Mouse (Mus musculus) kidney, embryonic 14.5 days (tissue): ENCODE measurements around the gene Zfp219. TPM values are rescaled to one million over a fixed set of nuclear protein-coding genes. Genes with fewer than 3 reads are reported as not detected.

Experiments used
- ATAC-seq: fragments of 200-750 bp; cut with Nextera tagmentation; 2 replicates; pipeline ENCODE4 v1.8.0; 2017; ENCODE audit warnings: moderate number of reproducible peaks, mild to moderate bottlenecking, moderate TSS enrichment, moderate library complexity; ENCODE audit not compliant: low FRiP score, low TSS enrichment
- H3K27ac ChIP-seq: fragments of 300-500 bp; sonication (generic); 2 replicates; pipeline ENCODE4 v1.5.1; 2014; ENCODE audit warnings: low read depth, mild to moderate bottlenecking, low read length, moderate library complexity, mixed read lengths
- H3K27me3 ChIP-seq: fragments of 300-500 bp; sonication (generic); 2 replicates; pipeline ENCODE4 v1.6.1; 2014; ENCODE audit warnings: mild to moderate bottlenecking, low read length; ENCODE audit not compliant: control insufficient read depth, insufficient read depth
- H3K36me3 ChIP-seq: fragments of 300-500 bp; sonication (generic); 2 replicates; pipeline ENCODE4 v1.6.1; 2014; ENCODE audit warnings: low read length, mixed read lengths; ENCODE audit not compliant: control insufficient read depth, insufficient read depth
- H3K4me1 ChIP-seq: fragments of 300-500 bp; sonication (generic); 2 replicates; pipeline ENCODE4 v1.6.1; 2014; ENCODE audit warnings: low read length, mixed read lengths; ENCODE audit not compliant: control insufficient read depth, insufficient read depth
- H3K4me2 ChIP-seq: fragments of 300-500 bp; sonication (generic); replicated peaks from 2 replicates; pipeline ENCODE4 v1.6.1; 2014; ENCODE audit warnings: low read depth, mild to moderate bottlenecking, low read length
- H3K4me3 ChIP-seq: fragments of 300-500 bp; sonication (generic); 2 replicates; pipeline ENCODE4 v1.5.1; 2014; ENCODE audit warnings: mild to moderate bottlenecking, low read length
- H3K9ac ChIP-seq: fragments of 300-500 bp; sonication (generic); 2 replicates; pipeline ENCODE4 v1.6.1; 2014; ENCODE audit warnings: low read depth, mild to moderate bottlenecking, low read length, moderate library complexity
- H3K9me3 ChIP-seq: fragments of 300-500 bp; sonication (generic); 2 replicates; pipeline ENCODE4 v1.6.1; 2016; ENCODE audit warnings: low read length; ENCODE audit not compliant: control insufficient read depth
- WGBS: fragments of 180-500 bp; shearing (Covaris S2); extraction: QIAGEN DNeasy Blood & Tissue Kit; methylation state at CpG from one replicate; pipeline ENCODE4 v1.1.7; 2014; 5-methylcytosine and 5-hydroxymethylcytosine counted together
- polyA plus RNA-seq: library from polyadenylated mRNA; unstranded; fragments of >200 nt; fragmentation: Nextera tagmentation; extraction: Ambion mirVana; gene quantifications from 2 replicates; pipeline ENCODE4 v1.2.1, GENCODE M21; 2014

Zfp219 gene
- polyA plus RNA-seq, 1 experiment from 2014 or later = 45.5 TPM

DNA sequence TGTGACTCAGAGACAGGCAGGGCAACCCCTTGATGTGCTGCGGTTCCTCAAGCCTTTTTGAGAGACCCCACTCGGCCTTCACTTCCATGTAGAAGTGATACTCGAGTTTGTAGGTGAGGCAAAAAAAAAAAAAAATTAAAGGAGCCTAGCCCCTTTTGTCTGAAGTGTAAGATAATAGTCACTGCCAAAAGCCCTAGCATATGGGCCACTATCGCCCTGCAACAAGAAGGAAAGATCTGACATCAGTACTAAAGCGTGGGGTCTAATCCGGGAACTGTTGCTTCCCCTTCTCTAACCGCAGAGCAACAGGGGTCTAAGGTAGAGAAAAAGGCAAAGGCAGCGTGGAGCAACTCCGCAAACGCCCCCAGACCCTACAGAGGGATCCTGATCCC is 36.7 kb downstream of the Zfp219 start:
- no peak for ATAC-seq
- WGBS = 9% methylated on average over 10 of the region's 10 CpGs
- Histone ChIP-seq H3K4me3 (peak overlapping the region; percentile 66), H3K9ac (peak overlapping the region; percentile 82), H3K27ac (no peak overlapping the region; the same call in 1 of the 2 replicates), H3K27me3 (no peaks in the 10 kb centered on the region), H3K4me2 (peak overlapping the region; percentile 80), H3K36me3 (peaks cover 15% of the 10 kb centered on the region; the same call in 1 of the 2 replicates), H3K4me1 (peaks cover 20% of the 10 kb centered on the region), H3K9me3 (no peaks in the 10 kb centered on the region)

DNA sequence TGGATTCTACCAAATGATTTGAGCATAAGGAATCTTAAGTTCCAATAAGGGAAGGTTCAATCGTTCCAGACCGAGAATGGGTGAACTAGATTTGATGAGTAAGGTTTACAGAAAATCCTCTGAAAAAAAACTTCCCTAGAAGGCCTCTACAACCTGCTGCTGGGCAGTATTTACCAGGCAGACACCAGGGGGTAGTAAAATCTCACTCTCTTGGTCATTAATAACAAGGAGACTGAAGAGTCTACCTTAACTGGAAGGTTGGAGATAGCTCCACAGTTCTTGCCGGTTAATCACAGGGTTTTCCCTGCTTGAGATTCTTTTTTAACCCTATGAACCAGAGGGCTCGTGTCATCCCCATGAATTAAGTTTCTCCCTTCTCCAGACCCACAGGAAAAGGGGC is 37.3 kb downstream of the Zfp219 start:
- ATAC-seq = no peak
- H3K27me3 ChIP-seq = no peaks in the 10 kb centered on the region
- no peak overlapping the region for H3K9ac ChIP-seq
- H3K9me3 ChIP-seq = no peaks in the 10 kb centered on the region
- peaks cover 16% of the 10 kb centered on the region; the same call in 1 of the 2 replicates for H3K4me1 ChIP-seq
- H3K4me3 ChIP-seq = no peak overlapping the region
- H3K36me3 ChIP-seq = peaks cover 12% of the 10 kb centered on the region; the same call in 1 of the 2 replicates
- peak overlapping the region; percentile 80; the same call in 1 of the 2 replicates for H3K4me2 ChIP-seq
- no peak overlapping the region for H3K27ac ChIP-seq
- 62% methylated on average over 4 of the region's 4 CpGs for WGBS

DNA sequence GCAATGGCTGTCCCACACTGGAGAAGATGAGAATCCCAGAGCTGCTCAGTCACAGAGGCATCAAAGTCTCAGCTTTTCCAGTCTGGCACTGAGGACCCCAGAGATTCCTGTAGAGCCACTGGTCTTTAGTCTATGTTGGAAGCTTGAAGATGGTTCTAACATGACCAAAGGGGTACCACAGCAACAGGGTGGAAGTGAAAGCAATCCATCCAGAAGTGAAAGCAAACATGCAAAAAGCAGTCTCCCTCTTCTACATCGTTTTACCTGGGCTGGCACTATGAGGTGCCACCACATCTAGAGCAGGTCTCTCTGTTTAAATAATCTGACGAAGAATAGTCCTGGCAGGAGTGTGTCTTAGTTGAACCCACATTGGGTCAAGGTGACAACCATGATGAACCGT is 41.3 kb downstream of the Zfp219 start:
- Histone ChIP-seq H3K36me3 (no peaks in the 10 kb centered on the region), H3K4me2 (no peak overlapping the region), H3K27me3 (no peaks in the 10 kb centered on the region), H3K9ac (no peak overlapping the region), H3K27ac (no peak overlapping the region), H3K9me3 (no peaks in the 10 kb centered on the region), H3K4me1 (0 out of 2 replicates have a peak, but pooled peaks cover 6% of the 10 kb centered on the region), H3K4me3 (no peak overlapping the region)
- no peak for ATAC-seq
- 87% methylated on average over 3 of the region's 3 CpGs for WGBS

DNA sequence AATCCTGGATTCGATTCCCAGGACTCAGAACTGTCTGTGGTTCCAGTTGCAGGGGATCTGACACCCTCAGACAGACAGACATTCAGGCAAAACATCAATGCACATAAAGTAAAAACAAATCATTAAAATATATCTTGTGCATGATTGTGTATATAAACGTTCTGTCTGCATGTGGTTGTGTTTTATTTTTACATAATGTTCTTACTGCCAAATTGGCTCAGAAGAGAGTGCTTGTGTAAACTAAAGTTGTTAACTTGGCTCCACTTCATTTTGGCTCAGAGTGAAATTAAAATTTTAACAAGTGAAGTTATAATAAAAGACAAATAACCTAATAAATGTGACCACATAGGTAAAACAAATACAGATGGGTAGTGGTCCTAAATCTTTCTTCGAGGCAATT is 53.1 kb downstream of the Zfp219 start:
- no peaks in the 10 kb centered on the region for H3K4me1 ChIP-seq
- no peaks in the 10 kb centered on the region for H3K9me3 ChIP-seq
- no peak overlapping the region for H3K4me2 ChIP-seq
- no peak overlapping the region for H3K27ac ChIP-seq
- no peak overlapping the region for H3K9ac ChIP-seq
- H3K36me3 ChIP-seq = no peaks in the 10 kb centered on the region
- ATAC-seq = no peak
- 90% methylated on average over 3 of the region's 3 CpGs for WGBS
- no peak overlapping the region for H3K4me3 ChIP-seq
- H3K27me3 ChIP-seq = no peaks in the 10 kb centered on the region

DNA sequence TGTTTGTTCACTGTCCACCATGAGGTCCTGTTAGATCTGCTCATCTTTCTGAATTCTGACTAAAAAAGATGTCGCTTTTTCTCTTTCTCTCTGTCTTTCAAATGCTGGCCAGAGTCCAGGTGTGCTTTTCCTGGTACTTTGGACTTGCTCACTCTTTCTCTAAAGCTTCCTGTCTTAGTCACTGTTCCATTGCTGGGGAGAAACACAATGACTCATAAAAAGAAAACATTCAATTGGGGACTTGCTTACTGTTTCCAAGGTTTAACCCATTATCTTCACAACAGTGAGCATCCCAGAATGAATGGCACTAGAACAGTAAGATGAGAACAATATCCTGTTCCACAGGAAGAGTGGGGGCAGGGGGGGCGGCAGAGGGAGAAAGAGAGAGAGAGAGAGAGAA is 60.2 kb downstream of the Zfp219 start:
- Histone ChIP-seq H3K36me3 (no peaks in the 10 kb centered on the region), H3K9me3 (no peaks in the 10 kb centered on the region; the same call in 1 of the 2 replicates), H3K4me3 (no peak overlapping the region), H3K27ac (no peak overlapping the region), H3K9ac (no peak overlapping the region), H3K4me2 (no peak overlapping the region), H3K27me3 (no peaks in the 10 kb centered on the region), H3K4me1 (no peaks in the 10 kb centered on the region)
- WGBS = 81% methylated on average over 2 of the region's 2 CpGs
- ATAC-seq = no peak

Other genes starting within 250 kb of the Zfp219 start
- not detected in 2 replicates for gene Ang4, start 247.1 kb downstream of the Zfp219 start, polyA plus RNA-seq
- not detected in 2 replicates for gene AY358078, start 220.7 kb downstream of the Zfp219 start, polyA plus RNA-seq
- gene Ear6, start 167.0 kb downstream of the Zfp219 start, polyA plus RNA-seq = not detected in 2 replicates
- 42.3 and 56.6 TPM in 2 replicates for gene Mettl17, start 135.9 kb downstream of the Zfp219 start, polyA plus RNA-seq
- 0.18 and 0.33 TPM in 2 replicates for gene Slc39a2, start 127.8 kb downstream of the Zfp219 start, polyA plus RNA-seq
- 13.0 and 13.7 TPM in 2 replicates for gene Ndrg2, start 106.6 kb downstream of the Zfp219 start, polyA plus RNA-seq
- not detected in 2 replicates for gene Tppp2, start 102.3 kb downstream of the Zfp219 start, polyA plus RNA-seq
- gene Rnase13, start 98.0 kb downstream of the Zfp219 start, polyA plus RNA-seq = not detected in 2 replicates
- 72.4 and 74.9 TPM in 2 replicates for gene Arhgef40, start 36.0 kb downstream of the Zfp219 start, polyA plus RNA-seq
- 0.57 and 1.1 TPM in 2 replicates for gene Tmem253, start 5.1 kb downstream of the Zfp219 start, polyA plus RNA-seq
- gene Olfr221, start 21.7 kb upstream of the Zfp219 start, polyA plus RNA-seq = not detected in 2 replicates
- gene Hnrnpc, start 83.3 kb upstream of the Zfp219 start, polyA plus RNA-seq = 718 and 725 TPM in 2 replicates
- gene Rpgrip1, start 90.0 kb upstream of the Zfp219 start, polyA plus RNA-seq = 76.5 and 134 TPM in 2 replicates
- 55.1 and 111 TPM in 2 replicates for gene Supt16, start 176.7 kb upstream of the Zfp219 start, polyA plus RNA-seq
- 48.6 and 57.1 TPM in 2 replicates for gene Chd8, start 237.0 kb upstream of the Zfp219 start, polyA plus RNA-seq